In genomic region chr14:93066732-93067410, GRCm38 (mm10) we compare ENCODE assay signal across 13 mouse cellular contexts.
DNase-seq lines count a peak whose midpoint lies in the region; ATAC-seq and TF ChIP-seq lines count a peak whose summit lies in the region.
"Had no signal": no experiment of that assay in that cellular context is flagged by ENCODE, and none has a peak within 500 bp of the region (broad histone marks: within the 10 kb centered on the region; RNA-seq: fewer than 3 reads in every experiment).

No protein-coding gene starts in this region.

- H3K27ac ChIP-seq in neural tube, embryonic 11.5 days (ENCODE audit: low read depth, low read length) = peak overlapping the region; percentile 65; the same call in 1 of the 2 replicates
- peak overlapping the region; percentile 56; the same call in 1 of the 2 replicates for H3K27ac ChIP-seq in hindbrain, postnatal 0 days
- H3K27ac ChIP-seq: kidney, embryonic 15.5 days; liver, embryonic 15.5 days had no signal

- 47% methylated on average over 8 of the region's 8 CpGs for WGBS in neural tube, embryonic 11.5 days
- 19% methylated on average over 8 of the region's 8 CpGs for WGBS in hindbrain, postnatal 0 days

- no peak overlapping the region for H3K4me2 ChIP-seq in neural tube, embryonic 11.5 days (ENCODE audit: low read depth)
- peak overlapping the region; percentile 40 for H3K4me2 ChIP-seq in hindbrain, postnatal 0 days (ENCODE audit: low read depth, low read length)
- H3K4me2 ChIP-seq: kidney, embryonic 15.5 days; liver, embryonic 15.5 days had no signal

- TF ChIP-seq CTCF in hindbrain, postnatal 0 days (IDR thresholded peaks at IDR 0.05; ENCODE audit: low read depth) = no peak

- peaks cover 13% of the 10 kb centered on the region for H3K4me1 ChIP-seq in neural tube, embryonic 11.5 days (ENCODE audit: control insufficient read depth, insufficient read depth, low read length)
- peaks cover 5% of the 10 kb centered on the region; the same call in 1 of the 2 replicates for H3K4me1 ChIP-seq in hindbrain, postnatal 0 days (ENCODE audit: insufficient read depth, low read length)
- H3K4me1 ChIP-seq: kidney, embryonic 15.5 days; liver, embryonic 15.5 days had no signal

- no peaks in the 10 kb centered on the region for H3K27me3 ChIP-seq in neural tube, embryonic 11.5 days (ENCODE audit: control insufficient read depth, insufficient read depth, low read length)
- no peaks in the 10 kb centered on the region for H3K27me3 ChIP-seq in hindbrain, postnatal 0 days (ENCODE audit: insufficient read depth, low read length)
- H3K27me3 ChIP-seq: kidney, embryonic 15.5 days; liver, embryonic 15.5 days had no signal

- H3K4me3 ChIP-seq in neural tube, embryonic 11.5 days (ENCODE audit: low read depth, low read length) = no peak overlapping the region
- H3K4me3 ChIP-seq in hindbrain, postnatal 0 days (ENCODE audit: low read length) = no peak overlapping the region
- H3K4me3 ChIP-seq: kidney, embryonic 15.5 days; liver, embryonic 15.5 days; myocyte had no signal

- H3K9me3 ChIP-seq in neural tube, embryonic 11.5 days (ENCODE audit: control insufficient read depth, low read length) = no peaks in the 10 kb centered on the region
- H3K9me3 ChIP-seq in hindbrain, postnatal 0 days (ENCODE audit: low read length) = no peaks in the 10 kb centered on the region
- H3K9me3 ChIP-seq: kidney, embryonic 15.5 days; liver, embryonic 15.5 days had no signal

- peak; percentile 81 for ATAC-seq in neural tube, embryonic 11.5 days (ENCODE audit: insufficient read depth, low FRiP score, low TSS enrichment)
- peak; percentile 67 for ATAC-seq in hindbrain, postnatal 0 days
- ATAC-seq: activated CD4-positive, CD25-positive, alpha-beta regulatory T cell, adult 4 months had no signal

- no peak overlapping the region for H3K9ac ChIP-seq in neural tube, embryonic 11.5 days (ENCODE audit: low read length)
- H3K9ac ChIP-seq in hindbrain, postnatal 0 days (replicated peaks; ENCODE audit: low read length) = no peak overlapping the region
- H3K9ac ChIP-seq: kidney, embryonic 15.5 days; liver, embryonic 15.5 days had no signal

- peak; percentile 12 for DNase-seq in cerebellum, adult 11 months
- no peak for DNase-seq in cerebellum, adult 9-10 months
- DNase-seq in neural tube, embryonic 11.5 days (ENCODE audit: low spot score) = peak; percentile 12
- no peak for DNase-seq in neural tube, embryonic 10.5 days (ENCODE audit: extremely low spot score, low spot score)
- no peak for DNase-seq in hindbrain, postnatal 0 days (ENCODE audit: low spot score)
- DNase-seq in retina, embryonic 14.5 days (ENCODE audit: low spot score) = peak; percentile 15
- DNase-seq in spleen, postnatal 4 days (ENCODE audit: low spot score in 2 of 2) = no peak
- DNase-seq in adrenal gland, postnatal 4 days (ENCODE audit: low spot score in 2 of 2) = no peak
- DNase-seq: gastrocnemius, postnatal 10 days had no signal

- H3K36me3 ChIP-seq in neural tube, embryonic 11.5 days (ENCODE audit: control insufficient read depth, insufficient read depth, low read length) = no peaks in the 10 kb centered on the region
- H3K36me3 ChIP-seq in hindbrain, postnatal 0 days (ENCODE audit: insufficient read depth, low read length) = no peaks in the 10 kb centered on the region
- H3K36me3 ChIP-seq: kidney, embryonic 15.5 days; liver, embryonic 15.5 days had no signal

Comparison
In these comparisons a context has a peak if more than half of its experiments do, and no peak if none do; other contexts are left out.
1. DNase-seq: peak in cerebellum, adult 11 months (single experiment), neural tube, embryonic 11.5 days (single experiment) and retina, embryonic 14.5 days (single experiment); none in cerebellum, adult 9-10 months (single experiment), neural tube, embryonic 10.5 days (single experiment), hindbrain, postnatal 0 days (single experiment), spleen, postnatal 4 days (0 of 2) and adrenal gland, postnatal 4 days (0 of 2).